Mouse (Mus musculus) small intestine, adult 2 months (tissue): Measurements from ENCODE around the gene Pan3. TPM values are rescaled to one million over a fixed set of nuclear protein-coding genes. Genes with fewer than 3 reads are reported as not detected.

Experiments used
- H3K27ac ChIP-seq: fragments of 200-500 bp; 2 replicates; pipeline ENCODE4 v1.5.1; 2012; ENCODE audit warnings: low read depth, low read length, control low read depth, inconsistent platforms; ENCODE audit not compliant: insufficient read depth
- H3K27me3 ChIP-seq: fragments of 200-500 bp; 2 replicates; pipeline ENCODE4 v1.6.1; 2012; ENCODE audit warnings: mild to moderate bottlenecking, moderate library complexity, low read length, inconsistent platforms; ENCODE audit not compliant: control insufficient read depth, insufficient read depth
- H3K36me3 ChIP-seq: fragments of 200-500 bp; 2 replicates; pipeline ENCODE4 v1.6.1; 2012; ENCODE audit warnings: mild to moderate bottlenecking, low read length, control low read depth, inconsistent platforms; ENCODE audit not compliant: control insufficient read depth, insufficient read depth
- H3K4me1 ChIP-seq: fragments of 200-500 bp; 2 replicates; pipeline ENCODE4 v1.6.1; 2012; ENCODE audit warnings: low read length, inconsistent platforms, mixed read lengths; ENCODE audit not compliant: control insufficient read depth, insufficient read depth, insufficient read length
- H3K4me3 ChIP-seq: fragments of 200-500 bp; 2 replicates; pipeline ENCODE4 v1.5.1; 2012; ENCODE audit warnings: low read depth, mild to moderate bottlenecking, control low read depth, inconsistent platforms, low read length, moderate library complexity
- CTCF ChIP-seq: fragments of 200-500 bp; IDR thresholded peaks from 2 replicates; pipeline ENCODE4 v1.5.1; 2012; ENCODE audit warnings: low read depth, mild to moderate bottlenecking, control low read depth, inconsistent platforms, low read length, moderate library complexity, mixed read lengths; ENCODE audit not compliant: insufficient replicate concordance, insufficient read length; ENCODE audit errors: extremely low read depth
- POLR2A ChIP-seq: fragments of 200-500 bp; IDR thresholded peaks from 2 replicates; pipeline ENCODE4 v1.6.1; 2012; ENCODE audit warnings: low read depth, mild to moderate bottlenecking, control low read depth, inconsistent platforms, low read length, moderate library complexity
- WGBS: fragments of 180-500 bp; shearing (Covaris S2); methylation state at CpG from one replicate; pipeline ENCODE4 v1.1.7; 2018; 5-methylcytosine and 5-hydroxymethylcytosine counted together
- polyA plus RNA-seq: library from polyadenylated mRNA; depleted of rRNA; stranded (reverse); fragments of >200 nt; gene quantifications from 2 replicates; pipeline ENCODE4 v1.2.3, GENCODE M21; 2012

Gene Pan3
- polyA plus RNA-seq, 1 experiment: 18.1 TPM

DNA sequence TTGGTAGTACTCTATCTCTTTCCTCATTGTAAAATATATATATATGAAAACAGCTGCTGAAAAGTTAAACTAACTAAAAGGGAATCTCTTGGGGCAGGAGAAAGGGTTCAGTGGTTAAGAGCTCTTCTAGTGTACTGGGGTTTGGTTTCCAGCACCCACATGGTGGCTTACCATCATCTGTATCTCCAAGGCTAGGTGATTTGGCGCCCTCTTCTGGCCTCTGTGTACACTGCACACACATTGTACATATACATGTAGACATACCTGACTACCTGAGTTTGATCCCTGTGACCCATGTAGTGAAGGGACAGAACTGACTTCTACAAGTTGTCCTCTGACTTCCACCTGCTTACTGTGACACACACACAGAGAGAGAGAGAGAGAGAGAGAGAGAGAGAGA is 34.9 kb upstream of the Pan3 start:
- 15% methylated on average over 1 of the region's 1 CpGs for WGBS
- H3K4me3 ChIP-seq: no peak overlapping the region
- H3K27ac ChIP-seq: no peak overlapping the region
- peaks cover 8% of the 10 kb centered on the region for H3K27me3 ChIP-seq
- H3K36me3 ChIP-seq: no peaks in the 10 kb centered on the region
- no peaks in the 10 kb centered on the region for H3K4me1 ChIP-seq
- no peak for TF ChIP-seq POLR2A
- TF ChIP-seq CTCF: no peak

- WGBS: 2% methylated on average over 56 of the region's 56 CpGs
- Histone ChIP-seq H3K27me3 (peaks cover 24% of the 10 kb centered on the region), H3K4me3 (peak within 1 kb of the TSS; percentile 37), H3K4me1 (no peaks in the 10 kb centered on the region), H3K27ac (no peak within 1 kb of the TSS), H3K36me3 (no peaks in the 10 kb centered on the region)
- TF ChIP-seq CTCF (no peak), POLR2A (no peak)
These were observed 30.0 kb upstream of the Pan3 start, which contains the start of gene Flt3 for GRCm38 (mm10) chr5:147399843-147400504. Gene Flt3, minus strand, starts transcription at chr5:147400489.

DNA sequence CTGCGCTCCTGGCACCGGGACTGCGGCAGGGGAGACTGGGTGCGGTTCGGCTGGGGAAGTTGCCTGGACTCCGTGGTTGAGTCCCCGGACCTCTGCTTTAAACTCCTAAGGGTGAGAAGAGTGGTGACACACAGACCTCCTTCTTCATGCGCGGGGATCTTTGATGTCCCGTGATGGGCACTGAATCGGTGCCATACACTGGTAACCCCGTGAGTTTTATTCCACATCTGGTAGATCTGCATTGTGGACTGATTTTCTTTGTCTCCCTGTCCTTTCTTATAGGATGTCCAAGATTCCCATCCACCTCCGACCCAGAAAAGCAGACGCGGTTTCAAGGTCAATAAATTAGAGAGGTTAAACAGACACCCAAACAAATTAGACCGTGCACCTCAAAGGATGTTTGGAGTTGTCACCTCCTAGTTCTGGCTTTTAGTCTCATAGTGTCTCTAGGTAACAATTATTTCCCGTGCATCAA is 29.4 kb upstream of the Pan3 start:
- TF ChIP-seq POLR2A (no peak), CTCF (no peak)
- 3% methylated on average over 17 of the region's 17 CpGs for WGBS
- no peaks in the 10 kb centered on the region for H3K36me3 ChIP-seq
- no peaks in the 10 kb centered on the region for H3K4me1 ChIP-seq
- peaks cover 24% of the 10 kb centered on the region for H3K27me3 ChIP-seq
- peak overlapping the region; percentile 37 for H3K4me3 ChIP-seq
- no peak overlapping the region for H3K27ac ChIP-seq

GRCm38 (mm10) chr5:147401024-147401423 is 28.9 kb upstream of the Pan3 start:
- no peak overlapping the region for H3K27ac ChIP-seq
- no peak overlapping the region for H3K4me3 ChIP-seq
- no peak for TF ChIP-seq CTCF
- TF ChIP-seq POLR2A: no peak
- 27% methylated on average over 11 of the region's 11 CpGs for WGBS
- H3K36me3 ChIP-seq: no peaks in the 10 kb centered on the region
- no peaks in the 10 kb centered on the region for H3K4me1 ChIP-seq
- peaks cover 24% of the 10 kb centered on the region for H3K27me3 ChIP-seq

DNA sequence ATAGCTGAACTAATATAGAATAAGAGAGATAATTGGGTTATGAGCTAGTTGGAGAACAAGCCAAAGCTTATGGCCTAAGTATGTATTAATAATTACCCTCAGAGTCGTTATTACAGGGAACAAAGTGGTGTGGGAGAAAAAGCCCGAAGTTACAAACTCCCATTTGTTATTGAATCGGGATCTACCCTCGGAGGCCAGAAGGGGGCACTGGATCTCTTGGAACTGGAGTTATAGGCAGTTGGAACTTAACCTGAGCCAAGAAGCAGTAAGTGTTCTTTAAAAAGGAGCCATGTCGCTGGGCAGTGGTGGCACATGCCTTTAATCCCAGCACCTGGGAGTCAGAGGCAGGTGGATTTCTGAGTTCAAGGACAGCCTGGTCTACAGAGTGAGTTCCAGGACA is 27.5 kb upstream of the Pan3 start:
- no peaks in the 10 kb centered on the region for H3K36me3 ChIP-seq
- H3K4me3 ChIP-seq: no peak overlapping the region
- peaks cover 24% of the 10 kb centered on the region for H3K27me3 ChIP-seq
- WGBS: 16% methylated on average over 5 of the region's 5 CpGs
- no peak for TF ChIP-seq POLR2A
- TF ChIP-seq CTCF: no peak
- no peaks in the 10 kb centered on the region for H3K4me1 ChIP-seq
- H3K27ac ChIP-seq: no peak overlapping the region

GRCm38 (mm10) chr5:147406135-147406534 is 23.8 kb upstream of the Pan3 start:
- Histone ChIP-seq H3K4me1 (no peaks in the 10 kb centered on the region), H3K36me3 (no peaks in the 10 kb centered on the region), H3K4me3 (no peak overlapping the region), H3K27me3 (peaks cover 6% of the 10 kb centered on the region), H3K27ac (no peak overlapping the region)
- no peak for TF ChIP-seq POLR2A
- no peak for TF ChIP-seq CTCF
- WGBS: 78% methylated on average over 5 of the region's 5 CpGs

GRCm38 (mm10) chr5:147408731-147409130 is 21.2 kb upstream of the Pan3 start:
- no peaks in the 10 kb centered on the region for H3K27me3 ChIP-seq
- H3K4me1 ChIP-seq: no peaks in the 10 kb centered on the region
- H3K27ac ChIP-seq: no peak overlapping the region
- WGBS: 50% methylated on average over 29 of the region's 29 CpGs
- peak overlapping the region; percentile 52 for H3K4me3 ChIP-seq
- no peaks in the 10 kb centered on the region for H3K36me3 ChIP-seq
- no peak for TF ChIP-seq POLR2A
- no peak for TF ChIP-seq CTCF

- no peak for TF ChIP-seq CTCF
- TF ChIP-seq POLR2A: no peak
- no peaks in the 10 kb centered on the region for H3K4me1 ChIP-seq
- no peak overlapping the region for H3K4me3 ChIP-seq
- no peaks in the 10 kb centered on the region for H3K36me3 ChIP-seq
- no peak overlapping the region for H3K27ac ChIP-seq
- WGBS: 80% methylated on average over 6 of the region's 6 CpGs
- no peaks in the 10 kb centered on the region for H3K27me3 ChIP-seq
These were observed 19.4 kb upstream of the Pan3 start for GRCm38 (mm10) chr5:147410585-147410984.
